Mouse (Mus musculus) liver, adult 2 months (tissue): ENCODE results near the gene Nf2.

Experiments
- CTCF ChIP-seq: fragments of 200-500 bp; IDR thresholded peaks from 2 replicates; pipeline ENCODE4 v1.5.1; 2011; ENCODE audit warnings: low read depth, low read length, control low read depth
- POLR2A ChIP-seq: fragments of 200-500 bp; IDR thresholded peaks from 2 replicates; pipeline ENCODE4 v1.6.1; 2011; ENCODE audit warnings: low read length, control low read depth; ENCODE audit not compliant: insufficient read depth; ENCODE audit errors: extremely low read depth

- TF ChIP-seq CTCF (no peak), POLR2A (no peak)
These were observed 3.7 kb upstream of the Nf2 start for GRCm38 (mm10) chr11:4853021-4853420.
